Mouse (Mus musculus) limb, embryonic 14.5 days (tissue): ENCODE measurements at regions not wholly inside any gene's neighbourhood (a gene's known extent, or its start where the extent isn't known, plus 50 kb on each side); places are given as distances from the start of the nearest gene placed in this dataset.

Source experiments
- ATAC-seq: fragments of 200-750 bp; cut with Nextera tagmentation; 2 replicates; pipeline ENCODE4 v1.8.0; 2017; ENCODE audit warnings: low read depth, moderate number of reproducible peaks, moderate TSS enrichment; ENCODE audit not compliant: low FRiP score
- DNase-seq: peaks from one replicate; pipeline ENCODE4 v3.0.0-alpha.2; 2015; ENCODE audit warnings: low spot score
- H3K27ac ChIP-seq: fragments of 300-500 bp; sonication (generic); replicated peaks from 2 replicates; pipeline ENCODE4 v1.5.1; 2014; ENCODE audit warnings: low read depth, mild to moderate bottlenecking, low read length, moderate library complexity, mixed read lengths
- H3K27me3 ChIP-seq: fragments of 300-500 bp; sonication (generic); 2 replicates; pipeline ENCODE4 v1.6.1; 2014; ENCODE audit warnings: low read length, mixed read lengths; ENCODE audit not compliant: control insufficient read depth, insufficient read depth
- H3K36me3 ChIP-seq: fragments of 300-500 bp; sonication (generic); 2 replicates; pipeline ENCODE4 v1.6.1; 2014; ENCODE audit warnings: mild to moderate bottlenecking, low read length, moderate library complexity, mixed read lengths; ENCODE audit not compliant: control insufficient read depth, insufficient read depth
- H3K4me1 ChIP-seq: fragments of 300-500 bp; sonication (generic); 2 replicates; pipeline ENCODE4 v1.6.1; 2014; ENCODE audit warnings: antibody characterized with exemption, low read length, mixed read lengths; ENCODE audit not compliant: control insufficient read depth, insufficient read depth
- H3K4me2 ChIP-seq: fragments of 300-500 bp; sonication (generic); replicated peaks from 2 replicates; pipeline ENCODE4 v1.6.1; 2014; ENCODE audit warnings: low read depth, mild to moderate bottlenecking, low read length, moderate library complexity; ENCODE audit not compliant: severe bottlenecking
- H3K4me3 ChIP-seq: fragments of 300-500 bp; sonication (generic); replicated peaks from 2 replicates; pipeline ENCODE4 v1.5.1; 2014; ENCODE audit warnings: low read length
- H3K9ac ChIP-seq: fragments of 300-500 bp; sonication (generic); 2 replicates; pipeline ENCODE4 v1.6.1; 2014; ENCODE audit warnings: mild to moderate bottlenecking, low read depth, low read length, moderate library complexity; ENCODE audit not compliant: severe bottlenecking
- H3K9me3 ChIP-seq: fragments of 300-500 bp; sonication (generic); 2 replicates; pipeline ENCODE4 v1.6.1; 2016; ENCODE audit warnings: low read length; ENCODE audit not compliant: control insufficient read depth
- POLR2A ChIP-seq: fragments of 200-500 bp; IDR thresholded peaks from 2 replicates; pipeline ENCODE4 v1.8.0; 2012; ENCODE audit warnings: inconsistent platforms, mild to moderate bottlenecking, moderate library complexity, borderline replicate concordance; ENCODE audit not compliant: insufficient read depth, insufficient read length; ENCODE audit errors: extremely low read depth
- WGBS: fragments of 180-500 bp; shearing (Covaris S2); extraction: QIAGEN DNeasy Blood & Tissue Kit; methylation state at CpG from one replicate; pipeline ENCODE4 v1.1.7; 2014; 5-methylcytosine and 5-hydroxymethylcytosine counted together

- H3K36me3 ChIP-seq: no peaks in the 10 kb centered on the region
Observed at GRCm38 (mm10) chr2:169447495-169448280, 139.9 kb downstream of the Gm11011 start.

GRCm38 (mm10) chr2:169445877-169446276 lies 141.7 kb downstream of the Gm11011 start:
- Histone ChIP-seq H3K9me3 (no peaks in the 10 kb centered on the region), H3K4me1 (no peaks in the 10 kb centered on the region), H3K4me3 (no peak overlapping the region), H3K36me3 (no peaks in the 10 kb centered on the region), H3K9ac (no peak overlapping the region), H3K27me3 (no peaks in the 10 kb centered on the region), H3K27ac (no peak overlapping the region), H3K4me2 (no peak overlapping the region)
- ATAC-seq: no peak
- no peak for TF ChIP-seq POLR2A
- no peak for DNase-seq
- 88% methylated on average over 5 of the region's 5 CpGs for WGBS

More at GRCm38 (mm10) chr2:169447495-169448280, 139.9 kb downstream of the Gm11011 start:
- DNase-seq (no peak), ATAC-seq (no peak)
- WGBS: 81% methylated on average over 6 of the region's 6 CpGs
- Histone ChIP-seq H3K4me2 (no peak overlapping the region), H3K4me3 (no peak overlapping the region), H3K4me1 (no peaks in the 10 kb centered on the region), H3K27me3 (no peaks in the 10 kb centered on the region), H3K9me3 (no peaks in the 10 kb centered on the region), H3K9ac (no peak overlapping the region), H3K27ac (no peak overlapping the region)
- no peak for TF ChIP-seq POLR2A

- ATAC-seq (no peak), DNase-seq (no peak)
- no peaks in the 10 kb centered on the region for H3K27me3 ChIP-seq
- H3K9ac ChIP-seq: no peak overlapping the region
- no peak for TF ChIP-seq POLR2A
- no peak overlapping the region for H3K4me2 ChIP-seq
- no peak overlapping the region for H3K27ac ChIP-seq
- 84% methylated on average over 12 of the region's 12 CpGs for WGBS
- H3K4me3 ChIP-seq: no peak overlapping the region
- no peaks in the 10 kb centered on the region for H3K36me3 ChIP-seq
- H3K9me3 ChIP-seq: no peaks in the 10 kb centered on the region
- H3K4me1 ChIP-seq: no peaks in the 10 kb centered on the region
Observed at GRCm38 (mm10) chr2:169445371-169445770, 142.2 kb downstream of the Gm11011 start.

GRCm38 (mm10) chr2:169443271-169443670 lies 144.3 kb downstream of the Gm11011 start:
- Histone ChIP-seq H3K4me2 (no peak overlapping the region), H3K4me1 (no peaks in the 10 kb centered on the region), H3K36me3 (no peaks in the 10 kb centered on the region), H3K9ac (no peak overlapping the region), H3K27ac (no peak overlapping the region), H3K4me3 (no peak overlapping the region), H3K9me3 (no peaks in the 10 kb centered on the region), H3K27me3 (no peaks in the 10 kb centered on the region)
- ATAC-seq (no peak), DNase-seq (no peak)
- WGBS: 68% methylated on average over 8 of the region's 8 CpGs
- TF ChIP-seq POLR2A: no peak

- H3K9me3 ChIP-seq: no peaks in the 10 kb centered on the region
Observed at GRCm38 (mm10) chr2:169431516-169431915, 156.0 kb downstream of the Gm11011 start.

More at GRCm38 (mm10) chr2:169431516-169431915, 156.0 kb downstream of the Gm11011 start:
- H3K36me3 ChIP-seq: no peaks in the 10 kb centered on the region
- ATAC-seq: no peak
- no peaks in the 10 kb centered on the region for H3K4me1 ChIP-seq
- H3K4me3 ChIP-seq: no peak overlapping the region
- WGBS: 96% methylated on average over 8 of the region's 8 CpGs
- H3K27me3 ChIP-seq: no peaks in the 10 kb centered on the region
- DNase-seq: no peak
- H3K9ac ChIP-seq: no peak overlapping the region
- no peak overlapping the region for H3K4me2 ChIP-seq
- H3K27ac ChIP-seq: no peak overlapping the region
- no peak for TF ChIP-seq POLR2A
